Mouse (Mus musculus) kidney, embryonic 14.5 days (tissue): ENCODE data around the gene Afm. TPM values are rescaled to one million over a fixed set of nuclear protein-coding genes. Genes with fewer than 3 reads are reported as not detected.
A peak's percentile ranks its signal among the peaks of the same experiment; 100 is the strongest.

Source experiments
- ATAC-seq: fragments of 200-750 bp; cut with Nextera tagmentation; 2 replicates; pipeline ENCODE4 v1.8.0; 2017; ENCODE audit warnings: moderate number of reproducible peaks, mild to moderate bottlenecking, moderate TSS enrichment, moderate library complexity; ENCODE audit not compliant: low FRiP score, low TSS enrichment
- H3K27ac ChIP-seq: fragments of 300-500 bp; sonication (generic); 2 replicates; pipeline ENCODE4 v1.5.1; 2014; ENCODE audit warnings: low read depth, mild to moderate bottlenecking, low read length, moderate library complexity, mixed read lengths
- H3K27me3 ChIP-seq: fragments of 300-500 bp; sonication (generic); 2 replicates; pipeline ENCODE4 v1.6.1; 2014; ENCODE audit warnings: mild to moderate bottlenecking, low read length; ENCODE audit not compliant: control insufficient read depth, insufficient read depth
- H3K36me3 ChIP-seq: fragments of 300-500 bp; sonication (generic); 2 replicates; pipeline ENCODE4 v1.6.1; 2014; ENCODE audit warnings: low read length, mixed read lengths; ENCODE audit not compliant: control insufficient read depth, insufficient read depth
- H3K4me1 ChIP-seq: fragments of 300-500 bp; sonication (generic); 2 replicates; pipeline ENCODE4 v1.6.1; 2014; ENCODE audit warnings: low read length, mixed read lengths; ENCODE audit not compliant: control insufficient read depth, insufficient read depth
- H3K4me2 ChIP-seq: fragments of 300-500 bp; sonication (generic); replicated peaks from 2 replicates; pipeline ENCODE4 v1.6.1; 2014; ENCODE audit warnings: low read depth, mild to moderate bottlenecking, low read length
- H3K4me3 ChIP-seq: fragments of 300-500 bp; sonication (generic); 2 replicates; pipeline ENCODE4 v1.5.1; 2014; ENCODE audit warnings: mild to moderate bottlenecking, low read length
- H3K9ac ChIP-seq: fragments of 300-500 bp; sonication (generic); 2 replicates; pipeline ENCODE4 v1.6.1; 2014; ENCODE audit warnings: low read depth, mild to moderate bottlenecking, low read length, moderate library complexity
- H3K9me3 ChIP-seq: fragments of 300-500 bp; sonication (generic); 2 replicates; pipeline ENCODE4 v1.6.1; 2016; ENCODE audit warnings: low read length; ENCODE audit not compliant: control insufficient read depth
- WGBS: fragments of 180-500 bp; shearing (Covaris S2); extraction: QIAGEN DNeasy Blood & Tissue Kit; methylation state at CpG from one replicate; pipeline ENCODE4 v1.1.7; 2014; 5-methylcytosine and 5-hydroxymethylcytosine counted together
- polyA plus RNA-seq: library from polyadenylated mRNA; unstranded; fragments of >200 nt; fragmentation: Nextera tagmentation; extraction: Ambion mirVana; gene quantifications from 2 replicates; pipeline ENCODE4 v1.2.1, GENCODE M21; 2014

Gene Afm
- polyA plus RNA-seq, 1 experiment from 2014 or later = 5.1 TPM

DNA sequence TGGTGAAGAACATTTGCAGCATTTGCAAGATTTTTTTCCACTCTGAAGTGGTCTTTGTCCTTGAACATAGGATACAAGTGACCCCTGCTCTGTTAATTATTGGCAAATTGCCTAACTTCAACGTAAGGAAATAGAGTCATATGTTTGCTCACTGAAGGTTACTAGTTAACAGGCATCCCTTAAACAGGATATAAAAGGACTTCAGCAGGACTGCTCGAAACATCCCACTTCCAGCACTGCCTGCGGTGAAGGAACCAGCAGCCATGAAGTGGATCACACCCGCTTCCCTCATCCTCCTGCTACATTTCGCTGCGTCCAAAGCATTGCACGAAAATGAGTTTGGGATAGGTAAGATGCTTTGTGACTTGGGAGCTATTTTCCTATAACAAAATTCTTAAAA, 28.2 kb upstream of the Afm start, which contains the start of gene Afp:
TSS of gene Afp (plus strand) at position 220 of the 400 bp plus-strand sequence.
- Histone ChIP-seq H3K9ac (no peak within 1 kb of the TSS), H3K4me2 (no peak within 1 kb of the TSS; the same call in 1 of the 2 replicates), H3K4me1 (no peaks in the 10 kb centered on the region), H3K27me3 (no peaks in the 10 kb centered on the region), H3K27ac (no peak within 1 kb of the TSS), H3K4me3 (no peak within 1 kb of the TSS), H3K36me3 (no peaks in the 10 kb centered on the region), H3K9me3 (no peaks in the 10 kb centered on the region)
- 81% methylated on average over 7 of the region's 7 CpGs for WGBS
- ATAC-seq = no peak

DNA sequence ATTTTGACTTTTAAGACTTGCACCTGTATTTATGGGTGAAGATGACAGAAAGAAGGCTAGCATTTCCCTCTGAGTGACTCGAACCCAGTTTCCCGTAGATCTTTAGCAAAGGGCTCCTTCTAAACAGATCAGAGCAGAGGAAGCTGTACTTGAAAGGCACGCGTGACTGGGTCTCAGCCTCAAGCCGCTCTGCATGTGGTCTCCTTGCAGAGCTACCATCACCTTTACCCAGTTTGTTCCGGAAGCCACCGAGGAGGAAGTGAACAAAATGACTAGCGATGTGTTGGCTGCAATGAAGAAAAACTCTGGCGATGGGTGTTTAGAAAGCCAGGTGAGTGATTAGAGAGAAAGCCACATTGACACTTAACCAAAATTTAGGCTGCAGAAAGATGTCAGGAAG, 26.3 kb upstream of the Afm start:
- ATAC-seq = no peak
- H3K9ac ChIP-seq = no peak overlapping the region
- 66% methylated on average over 9 of the region's 9 CpGs for WGBS
- no peak overlapping the region for H3K4me3 ChIP-seq
- no peaks in the 10 kb centered on the region for H3K9me3 ChIP-seq
- H3K27ac ChIP-seq = no peak overlapping the region
- no peak overlapping the region for H3K4me2 ChIP-seq
- H3K36me3 ChIP-seq = no peaks in the 10 kb centered on the region
- no peaks in the 10 kb centered on the region for H3K4me1 ChIP-seq
- no peaks in the 10 kb centered on the region for H3K27me3 ChIP-seq

GRCm38 (mm10) chr5:90494308-90494707, 24.4 kb upstream of the Afm start:
- Histone ChIP-seq H3K9ac (no peak overlapping the region), H3K27me3 (no peaks in the 10 kb centered on the region), H3K27ac (no peak overlapping the region), H3K36me3 (no peaks in the 10 kb centered on the region), H3K4me3 (no peak overlapping the region), H3K9me3 (no peaks in the 10 kb centered on the region), H3K4me1 (no peaks in the 10 kb centered on the region), H3K4me2 (no peak overlapping the region)
- 91% methylated on average over 4 of the region's 4 CpGs for WGBS
- no peak for ATAC-seq

DNA sequence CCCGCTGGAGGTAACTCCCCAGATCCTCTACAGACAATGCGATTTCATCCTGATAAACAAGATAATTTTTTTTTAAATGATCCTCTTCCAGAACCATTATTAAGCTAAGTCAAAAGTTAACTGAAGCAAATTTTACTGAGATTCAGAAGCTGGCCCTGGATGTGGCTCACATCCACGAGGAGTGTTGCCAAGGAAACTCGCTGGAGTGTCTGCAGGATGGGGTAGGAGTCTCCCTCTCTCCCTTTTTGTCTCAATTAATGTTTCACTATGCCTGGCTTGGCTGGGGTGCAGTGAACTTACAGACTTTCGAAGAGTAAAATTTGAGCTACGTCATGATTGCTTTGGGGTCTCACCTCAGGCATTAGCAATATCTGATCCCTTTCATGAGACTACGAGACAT, 19.2 kb upstream of the Afm start:
- no peak overlapping the region for H3K4me2 ChIP-seq
- no peaks in the 10 kb centered on the region for H3K27me3 ChIP-seq
- 80% methylated on average over 7 of the region's 7 CpGs for WGBS
- ATAC-seq = no peak
- no peak overlapping the region for H3K9ac ChIP-seq
- H3K4me3 ChIP-seq = no peak overlapping the region
- H3K9me3 ChIP-seq = no peaks in the 10 kb centered on the region
- H3K27ac ChIP-seq = no peak overlapping the region
- H3K36me3 ChIP-seq = no peaks in the 10 kb centered on the region
- no peaks in the 10 kb centered on the region for H3K4me1 ChIP-seq

DNA sequence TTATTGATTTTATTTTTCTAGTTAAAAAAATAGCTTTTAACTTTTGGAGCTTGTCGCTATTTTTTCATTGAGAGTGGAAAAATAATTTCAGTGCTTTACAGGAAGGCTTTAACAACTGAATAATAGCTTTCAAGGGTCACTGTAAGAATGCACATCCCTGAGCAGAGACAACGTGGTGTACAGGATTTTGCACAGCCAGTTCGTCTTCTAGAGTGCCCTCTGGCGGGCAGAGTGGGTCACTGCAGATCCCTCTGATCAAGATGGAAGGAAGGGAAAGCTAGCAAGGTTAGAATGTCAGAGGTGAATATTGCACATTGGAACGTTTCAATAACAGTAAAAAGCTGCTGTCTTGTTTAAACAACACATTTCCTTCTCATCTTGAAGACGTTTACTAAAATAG, 18.0 kb upstream of the Afm start:
- ATAC-seq = peak; percentile 62

GRCm38 (mm10) chr5:90501752-90502151, 17.0 kb upstream of the Afm start:
- H3K9ac ChIP-seq = no peak overlapping the region
- 0 out of 2 replicates have a peak, but pooled peaks cover 4% of the 10 kb centered on the region for H3K4me1 ChIP-seq
- H3K4me3 ChIP-seq = no peak overlapping the region
- H3K27me3 ChIP-seq = no peaks in the 10 kb centered on the region
- no peak overlapping the region for H3K4me2 ChIP-seq
- no peaks in the 10 kb centered on the region for H3K9me3 ChIP-seq
- WGBS = 93% methylated on average over 5 of the region's 5 CpGs
- H3K36me3 ChIP-seq = no peaks in the 10 kb centered on the region
- no peak overlapping the region for H3K27ac ChIP-seq
- ATAC-seq = no peak

More for the DNA sequence above, 18.0 kb upstream of the Afm start:
- Histone ChIP-seq H3K4me3 (no peak overlapping the region), H3K9ac (no peak overlapping the region), H3K27ac (no peak overlapping the region), H3K36me3 (no peaks in the 10 kb centered on the region), H3K9me3 (no peaks in the 10 kb centered on the region), H3K27me3 (no peaks in the 10 kb centered on the region), H3K4me2 (no peak overlapping the region), H3K4me1 (no peaks in the 10 kb centered on the region)
- WGBS = 6% methylated on average over 6 of the region's 6 CpGs

GRCm38 (mm10) chr5:90504742-90505141, 14.0 kb upstream of the Afm start:
- no peak for ATAC-seq
- Histone ChIP-seq H3K36me3 (no peaks in the 10 kb centered on the region), H3K9ac (no peak overlapping the region), H3K4me3 (no peak overlapping the region), H3K9me3 (no peaks in the 10 kb centered on the region), H3K4me1 (0 out of 2 replicates have a peak, but pooled peaks cover 4% of the 10 kb centered on the region), H3K27ac (no peak overlapping the region), H3K27me3 (no peaks in the 10 kb centered on the region), H3K4me2 (no peak overlapping the region)
- WGBS = 78% methylated on average over 11 of the region's 11 CpGs

DNA sequence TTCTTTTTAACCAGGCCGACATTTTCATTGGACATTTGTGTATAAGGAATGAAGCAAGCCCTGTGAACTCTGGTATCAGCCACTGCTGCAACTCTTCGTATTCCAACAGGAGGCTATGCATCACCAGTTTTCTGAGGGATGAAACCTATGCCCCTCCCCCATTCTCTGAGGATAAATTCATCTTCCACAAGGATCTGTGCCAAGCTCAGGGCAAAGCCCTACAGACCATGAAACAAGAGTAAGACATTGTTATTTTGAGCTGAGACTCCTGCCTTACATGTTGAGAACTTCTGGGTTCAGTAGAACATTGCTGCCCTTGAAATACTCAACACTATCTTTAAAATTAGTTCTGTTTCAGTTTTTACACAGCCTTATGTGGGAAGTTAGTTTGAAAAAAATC, 12.2 kb upstream of the Afm start:
- no peaks in the 10 kb centered on the region for H3K9me3 ChIP-seq
- H3K4me1 ChIP-seq = 0 out of 2 replicates have a peak, but pooled peaks cover 4% of the 10 kb centered on the region
- no peak overlapping the region for H3K4me3 ChIP-seq
- H3K4me2 ChIP-seq = no peak overlapping the region
- 46% methylated on average over 2 of the region's 2 CpGs for WGBS
- no peaks in the 10 kb centered on the region for H3K27me3 ChIP-seq
- H3K27ac ChIP-seq = no peak overlapping the region
- H3K9ac ChIP-seq = no peak overlapping the region
- ATAC-seq = peak; percentile 64; the same call in 1 of the 2 replicates
- H3K36me3 ChIP-seq = no peaks in the 10 kb centered on the region

GRCm38 (mm10) chr5:90507411-90507949, 11.3 kb upstream of the Afm start:
- WGBS = 61% methylated on average over 13 of the region's 13 CpGs
- Histone ChIP-seq H3K4me2 (no peak overlapping the region), H3K27me3 (no peaks in the 10 kb centered on the region), H3K9me3 (no peaks in the 10 kb centered on the region), H3K36me3 (no peaks in the 10 kb centered on the region), H3K4me3 (no peak overlapping the region), H3K9ac (no peak overlapping the region), H3K27ac (no peak overlapping the region), H3K4me1 (0 out of 2 replicates have a peak, but pooled peaks cover 4% of the 10 kb centered on the region)
- peak; percentile 49; the same call in 1 of the 2 replicates for ATAC-seq
